Mouse (Mus musculus): Measurements from ENCODE around the gene Dclk1.

DNA sequence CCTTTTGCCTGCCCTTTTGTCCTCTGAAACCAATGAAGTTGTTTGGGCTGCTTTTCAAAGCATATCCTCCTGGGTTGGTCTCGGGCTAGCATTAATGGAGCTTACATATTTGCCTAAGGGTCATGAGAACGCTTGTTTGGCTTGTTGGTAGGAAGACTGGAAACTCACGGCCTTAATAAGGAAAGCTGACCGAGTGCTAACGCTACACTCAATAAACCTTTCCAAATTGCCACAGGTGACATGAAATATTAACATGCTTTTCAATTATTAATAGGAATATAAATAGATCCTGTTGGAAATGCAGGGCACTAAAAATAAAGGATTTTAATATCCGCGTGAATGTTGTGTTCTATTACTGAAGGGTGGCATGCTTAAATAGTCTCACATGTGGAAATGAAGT, 257.1 kb downstream of the Dclk1 start:
- TF ChIP-seq CTCF (IDR thresholded peaks at IDR 0.05; ENCODE audit: insufficient read depth, low read depth, low read length): no peak
- TF ChIP-seq POLR2A (IDR thresholded peaks at IDR 0.05; ENCODE audit: insufficient read depth, low read depth, low read length): no peak
